Mouse (Mus musculus) brain, embryonic 14.5 days (tissue): Measurements from ENCODE around the gene Topbp1.

Source experiments
- CTCF ChIP-seq: fragments of 200-500 bp; IDR thresholded peaks from 2 replicates; pipeline ENCODE4 v1.5.1; 2012; ENCODE audit warnings: inconsistent platforms, mild to moderate bottlenecking, moderate library complexity, borderline replicate concordance; ENCODE audit not compliant: insufficient read depth, insufficient read length; ENCODE audit errors: extremely low read depth
- POLR2A ChIP-seq: fragments of 200-500 bp; IDR thresholded peaks from 2 replicates; pipeline ENCODE4 v1.6.1; 2012; ENCODE audit warnings: mild to moderate bottlenecking, inconsistent platforms, borderline replicate concordance; ENCODE audit not compliant: poor library complexity, insufficient read depth, insufficient read length, severe bottlenecking; ENCODE audit errors: extremely low read depth

DNA sequence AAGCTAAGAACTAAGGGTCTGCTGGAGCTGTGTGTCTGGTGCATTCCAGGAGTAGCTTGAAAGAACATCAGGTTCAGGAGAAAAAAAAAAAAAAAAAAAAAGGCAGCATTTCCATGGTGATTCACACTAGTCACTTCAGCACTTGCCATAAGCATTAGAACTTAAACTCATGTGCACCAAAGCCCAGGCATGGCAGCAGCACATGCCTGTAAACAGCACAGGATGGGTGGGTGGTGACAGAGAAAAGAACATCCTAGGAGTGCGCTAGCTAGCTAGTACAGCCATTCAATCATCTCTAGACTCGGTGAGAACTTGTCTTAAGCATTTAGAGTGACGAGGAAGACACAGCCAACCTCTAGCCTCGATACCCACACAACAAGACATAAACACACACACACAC, 53.5 kb downstream of the Topbp1 start:
- TF ChIP-seq CTCF (no peak), POLR2A (no peak)
